Mouse (Mus musculus) thymus, adult 2 months (tissue): ENCODE data around the gene Cpox. TPM values are rescaled to one million over a fixed set of nuclear protein-coding genes. Genes with fewer than 3 reads are reported as not detected.

ENCODE experiments used
- DNase-seq: peaks from one replicate; pipeline ENCODE4 v3.0.0; 2021
- H3K27ac ChIP-seq: fragments of 200-500 bp; 2 replicates; pipeline ENCODE4 v1.5.1; 2012; ENCODE audit warnings: low read length, control low read depth; ENCODE audit not compliant: control insufficient read depth, insufficient read depth
- H3K27me3 ChIP-seq: fragments of 200-500 bp; 2 replicates; pipeline ENCODE4 v1.6.1; 2012; ENCODE audit warnings: mild to moderate bottlenecking, low read length, moderate library complexity, mixed read lengths; ENCODE audit not compliant: control insufficient read depth, insufficient read depth
- H3K36me3 ChIP-seq: fragments of 200-500 bp; 2 replicates; pipeline ENCODE4 v1.6.1; 2012; ENCODE audit warnings: mild to moderate bottlenecking, low read length, moderate library complexity; ENCODE audit not compliant: control insufficient read depth, insufficient read depth
- H3K4me1 ChIP-seq: fragments of 200-500 bp; replicated peaks from 2 replicates; pipeline ENCODE4 v1.6.1; 2012; ENCODE audit warnings: low read length; ENCODE audit not compliant: control insufficient read depth, insufficient read depth
- H3K4me3 ChIP-seq: fragments of 200-500 bp; 2 replicates; pipeline ENCODE4 v1.5.1; 2012; ENCODE audit warnings: mild to moderate bottlenecking, low read length, control low read depth, moderate library complexity; ENCODE audit not compliant: control insufficient read depth, insufficient read depth
- CTCF ChIP-seq: fragments of 200-500 bp; IDR thresholded peaks from 2 replicates; pipeline ENCODE4 v1.5.1; 2012; ENCODE audit warnings: mild to moderate bottlenecking, control low read depth, low read length, moderate library complexity, borderline replicate concordance; ENCODE audit not compliant: control insufficient read depth, poor library complexity, insufficient read depth; ENCODE audit errors: extremely low read depth
- POLR2A ChIP-seq: fragments of 200-500 bp; IDR thresholded peaks from 2 replicates; pipeline ENCODE4 v1.6.1; 2012; ENCODE audit warnings: mild to moderate bottlenecking, low read length, control low read depth, moderate library complexity; ENCODE audit not compliant: control insufficient read depth, poor library complexity, insufficient read depth; ENCODE audit errors: extremely low read depth
- WGBS: fragments of 180-500 bp; shearing (Covaris S2); methylation state at CpG from one replicate; pipeline ENCODE4 v1.1.7; 2018; 5-methylcytosine and 5-hydroxymethylcytosine counted together
- polyA plus RNA-seq: library from polyadenylated mRNA; depleted of rRNA; stranded (reverse); fragments of >200 nt; gene quantifications from 2 replicates; pipeline ENCODE4 v1.2.3, GENCODE M21; 2012

The Cpox gene
- polyA plus RNA-seq, 1 experiment: 14.1 TPM

GRCm38 (mm10) chr16:58684537-58684936 lies 14.4 kb downstream of the Cpox start:
- DNase-seq: no peak
- Histone ChIP-seq H3K27me3 (no peaks in the 10 kb centered on the region), H3K36me3 (peaks cover 5% of the 10 kb centered on the region; the same call in 1 of the 2 replicates), H3K27ac (no peak overlapping the region), H3K4me1 (no peaks in the 10 kb centered on the region), H3K4me3 (no peak overlapping the region)
- TF ChIP-seq POLR2A: no peak
- TF ChIP-seq CTCF: no peak

- Histone ChIP-seq H3K4me3 (no peak overlapping the region), H3K4me1 (no peaks in the 10 kb centered on the region), H3K36me3 (peaks cover 1% of the 10 kb centered on the region; the same call in 1 of the 2 replicates), H3K27ac (no peak overlapping the region), H3K27me3 (no peaks in the 10 kb centered on the region)
- WGBS: 27% methylated on average over 20 of the region's 20 CpGs
- TF ChIP-seq CTCF (no peak), POLR2A (no peak)
- peak; percentile 26 for DNase-seq
These were observed 15.8 kb downstream of the Cpox start for GRCm38 (mm10) chr16:58685548-58686537.

DNA sequence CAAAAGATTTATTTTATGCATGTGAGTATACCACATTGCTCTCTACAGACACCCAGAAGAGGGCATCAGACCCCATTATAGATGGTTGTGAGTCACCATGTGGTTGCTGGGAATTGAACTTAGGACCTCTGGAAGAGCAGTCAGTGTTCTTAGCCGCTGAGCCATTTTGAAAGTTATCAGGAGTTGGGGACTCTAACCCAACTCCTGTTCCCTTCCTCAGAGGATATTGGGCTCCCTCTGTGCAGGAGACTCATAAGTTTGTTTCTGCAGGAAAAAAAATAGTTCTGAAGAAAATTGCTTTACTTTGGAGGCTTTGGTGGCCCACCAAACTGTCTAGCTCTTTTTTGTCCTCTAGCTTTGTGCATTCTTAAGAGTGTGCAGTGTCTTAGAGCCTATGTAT lies 18.4 kb downstream of the Cpox start:
- Histone ChIP-seq H3K36me3 (no peaks in the 10 kb centered on the region), H3K27ac (no peak overlapping the region), H3K4me3 (no peak overlapping the region), H3K4me1 (no peaks in the 10 kb centered on the region), H3K27me3 (no peaks in the 10 kb centered on the region)
- WGBS: 97% methylated on average over 1 of the region's 1 CpGs
- TF ChIP-seq CTCF: no peak
- no peak for TF ChIP-seq POLR2A
- DNase-seq: no peak

- TF ChIP-seq POLR2A (no peak), CTCF (no peak)
- WGBS: 69% methylated on average over 5 of the region's 5 CpGs
These were observed 19.6 kb downstream of the Cpox start for GRCm38 (mm10) chr16:58689555-58690169.

GRCm38 (mm10) chr16:58690322-58690732 lies 20.2 kb downstream of the Cpox start:
- H3K4me1 ChIP-seq: no peaks in the 10 kb centered on the region
- no peak overlapping the region for H3K4me3 ChIP-seq
- TF ChIP-seq POLR2A (no peak), CTCF (no peak)
- H3K27ac ChIP-seq: no peak overlapping the region
- H3K27me3 ChIP-seq: no peaks in the 10 kb centered on the region
- H3K36me3 ChIP-seq: no peaks in the 10 kb centered on the region
- 18% methylated on average over 5 of the region's 5 CpGs for WGBS
- DNase-seq: no peak

More at GRCm38 (mm10) chr16:58689555-58690169, 19.6 kb downstream of the Cpox start:
- Histone ChIP-seq H3K4me1 (no peaks in the 10 kb centered on the region), H3K27me3 (no peaks in the 10 kb centered on the region), H3K36me3 (no peaks in the 10 kb centered on the region), H3K27ac (no peak overlapping the region), H3K4me3 (no peak overlapping the region)
- DNase-seq: no peak

DNA sequence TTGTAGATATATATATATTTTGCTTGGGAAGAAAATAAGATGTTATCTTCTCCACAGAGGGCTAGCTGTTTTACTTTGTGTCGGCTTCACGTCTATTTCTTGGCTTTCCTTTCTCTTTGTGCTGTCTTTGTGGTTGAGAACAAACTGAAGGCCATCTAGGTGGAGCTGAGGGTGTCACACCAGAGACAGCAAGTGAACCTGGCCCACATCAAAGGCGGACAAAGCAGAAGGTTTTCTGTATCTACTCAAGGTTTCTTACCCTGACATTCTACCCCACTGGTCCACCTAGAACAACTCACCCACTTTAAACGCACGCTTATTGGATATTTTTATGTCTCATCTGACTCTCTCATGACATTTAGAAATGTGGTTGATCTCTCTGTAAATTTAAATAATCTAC lies 24.0 kb downstream of the Cpox start:
- Histone ChIP-seq H3K36me3 (no peaks in the 10 kb centered on the region), H3K4me1 (no peaks in the 10 kb centered on the region), H3K4me3 (no peak overlapping the region), H3K27ac (no peak overlapping the region), H3K27me3 (no peaks in the 10 kb centered on the region)
- DNase-seq: no peak
- 56% methylated on average over 5 of the region's 5 CpGs for WGBS
- TF ChIP-seq POLR2A: no peak
- no peak for TF ChIP-seq CTCF

DNA sequence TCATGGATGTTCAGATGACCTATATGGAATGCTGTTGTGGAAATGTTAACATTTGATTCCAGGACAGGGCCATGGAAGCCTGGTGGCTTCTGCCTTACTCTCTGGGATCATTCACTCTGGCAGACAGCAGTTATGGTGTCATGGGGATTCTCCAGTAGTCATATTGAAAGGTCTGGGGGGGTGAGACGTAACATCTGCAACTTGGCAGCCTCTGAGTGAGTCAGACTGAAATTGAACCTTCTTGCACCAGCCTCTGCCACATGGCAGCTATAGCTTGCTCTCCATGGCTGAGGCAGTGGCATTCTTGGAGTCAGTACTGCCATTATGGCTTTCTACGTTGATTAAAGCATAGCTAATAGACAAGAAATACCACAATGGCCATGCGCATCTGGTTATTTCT lies 26.7 kb downstream of the Cpox start:
- no peak overlapping the region for H3K4me3 ChIP-seq
- no peaks in the 10 kb centered on the region for H3K36me3 ChIP-seq
- no peak overlapping the region for H3K27ac ChIP-seq
- no peak for TF ChIP-seq CTCF
- no peak for TF ChIP-seq POLR2A
- H3K27me3 ChIP-seq: no peaks in the 10 kb centered on the region
- no peak for DNase-seq
- over 99% methylated on average over 3 of the region's 3 CpGs for WGBS
- H3K4me1 ChIP-seq: no peaks in the 10 kb centered on the region
